Mouse (Mus musculus) heart, adult 2 months (tissue): ENCODE measurements around the gene Lrrc75b. TPM values are rescaled to one million over a fixed set of nuclear protein-coding genes. Genes with fewer than 3 reads are reported as not detected.
A peak's percentile ranks its signal among the peaks of the same experiment; 100 is the strongest.

Experiments
- DNase-seq, 2 experiments: peaks; one replicate each; pipeline ENCODE4 v3.0.0; 2021
- H3K27ac ChIP-seq: fragments of 200-600 bp; 2 replicates; pipeline ENCODE4 v1.8.1; 2022
- H3K27me3 ChIP-seq: fragments of 200-500 bp; 2 replicates; pipeline ENCODE4 v1.6.1; 2012; ENCODE audit warnings: mild to moderate bottlenecking, low read length, inconsistent platforms, mixed read lengths; ENCODE audit not compliant: control insufficient read depth, insufficient read depth
- H3K36me3 ChIP-seq: fragments of 200-500 bp; 2 replicates; pipeline ENCODE4 v1.6.1; 2012; ENCODE audit warnings: low read length, inconsistent platforms; ENCODE audit not compliant: control insufficient read depth, insufficient read depth
- H3K4me1 ChIP-seq: fragments of 200-500 bp; 2 replicates; pipeline ENCODE4 v1.6.1; 2011; ENCODE audit warnings: low read length; ENCODE audit not compliant: control insufficient read depth, insufficient read depth
- H3K4me3 ChIP-seq: fragments of 200-600 bp; 2 replicates; pipeline ENCODE4 v1.8.1; 2022
- H3K79me2 ChIP-seq: fragments of 200-500 bp; replicated peaks from 2 replicates; pipeline ENCODE4 v1.6.1; 2012; ENCODE audit warnings: mild to moderate bottlenecking, inconsistent platforms, low read length, moderate library complexity, mixed read lengths; ENCODE audit not compliant: control insufficient read depth, insufficient read depth
- H3K9ac ChIP-seq: fragments of 200-500 bp; 2 replicates; pipeline ENCODE4 v1.6.1; 2012; ENCODE audit warnings: low read depth, mild to moderate bottlenecking, control low read depth, inconsistent platforms, low read length, mixed read lengths
- CTCF ChIP-seq: fragments of 200-600 bp; IDR thresholded peaks from 2 replicates; pipeline ENCODE4 v1.8.1; 2022; ENCODE audit warnings: antibody characterized with exemption, mild to moderate bottlenecking, moderate library complexity
- EP300 ChIP-seq: fragments of 200-500 bp; IDR thresholded peaks from 2 replicates; pipeline ENCODE4 v1.6.1; 2011; ENCODE audit warnings: low read depth, low read length, control low read depth; ENCODE audit not compliant: insufficient read depth
- POLR2A ChIP-seq: fragments of 200-500 bp; IDR thresholded peaks from 2 replicates; pipeline ENCODE4 v1.6.1; 2011; ENCODE audit warnings: mild to moderate bottlenecking, low read depth, low read length, control low read depth; ENCODE audit not compliant: insufficient read depth
- WGBS: fragments of 180-500 bp; shearing (Covaris S2); methylation state at CpG from one replicate; pipeline ENCODE4 v1.1.7; 2018; 5-methylcytosine and 5-hydroxymethylcytosine counted together
- intact Hi-C: fragments of 180-260 bp; cut with DNase I; formaldehyde crosslinking; loops from one replicate; pipeline ENCODE4 v1.15.1; 2025
- polyA plus RNA-seq: library from polyadenylated mRNA; depleted of rRNA; stranded (reverse); fragments of >200 nt; gene quantifications from 2 replicates; pipeline ENCODE4 v1.2.3, GENCODE M21; 2012
- total RNA-seq, 2 experiments: library from RNA; stranded (reverse); gene quantifications; 2 replicates each; pipeline ENCODE4 v1.2.3; 2021

Gene Lrrc75b
- total and polyA plus RNA-seq, 3 experiments = 0.66 to 1.00 (median 0.84) TPM

- intact Hi-C loops = no loop called here
- Histone ChIP-seq H3K36me3 (no peaks in the 10 kb centered on the region), H3K27me3 (peaks cover 3% of the 10 kb centered on the region; the same call in 1 of the 2 replicates), H3K9ac (no peak overlapping the region), H3K4me1 (peaks cover 4% of the 10 kb centered on the region), H3K79me2 (no peaks in the 10 kb centered on the region), H3K27ac (no peak overlapping the region), H3K4me3 (no peak overlapping the region; the same call in 1 of the 2 replicates)
- no peak for TF ChIP-seq CTCF
- no peak for DNase-seq
- WGBS = 10% methylated on average over 14 of the region's 14 CpGs
Measured at GRCm38 (mm10) chr10:75559041-75559675, 972 bp downstream of the Lrrc75b start.

GRCm38 (mm10) chr10:75558515-75558914 lies 1.6 kb downstream of the Lrrc75b start:
- WGBS = 44% methylated on average over 3 of the region's 3 CpGs
- no peak for DNase-seq
- Histone ChIP-seq H3K27ac (no peak overlapping the region), H3K36me3 (no peaks in the 10 kb centered on the region), H3K79me2 (no peaks in the 10 kb centered on the region), H3K9ac (no peak overlapping the region), H3K4me3 (no peak overlapping the region), H3K4me1 (peaks cover 4% of the 10 kb centered on the region), H3K27me3 (peaks cover 3% of the 10 kb centered on the region; the same call in 1 of the 2 replicates)
- TF ChIP-seq POLR2A = no peak
- no peak for TF ChIP-seq CTCF
- no peak for TF ChIP-seq EP300
- intact Hi-C loops = no loop called here

GRCm38 (mm10) chr10:75556026-75556425 lies 4.1 kb downstream of the Lrrc75b start:
- Histone ChIP-seq H3K9ac (no peak overlapping the region), H3K27ac (no peak overlapping the region), H3K36me3 (no peaks in the 10 kb centered on the region), H3K4me1 (peaks cover 4% of the 10 kb centered on the region), H3K4me3 (no peak overlapping the region), H3K27me3 (peaks cover 3% of the 10 kb centered on the region; the same call in 1 of the 2 replicates), H3K79me2 (no peaks in the 10 kb centered on the region)
- DNase-seq = peak in 1 of 2 experiments; percentile 18
- intact Hi-C loops = no loop called here
- no peak for TF ChIP-seq EP300
- TF ChIP-seq POLR2A = no peak
- TF ChIP-seq CTCF = no peak
- 40% methylated on average over 9 of the region's 9 CpGs for WGBS

- H3K27ac ChIP-seq = no peak overlapping the region
- 79% methylated on average over 6 of the region's 6 CpGs for WGBS
Measured at GRCm38 (mm10) chr10:75555557-75555956, 4.6 kb downstream of the Lrrc75b start.

GRCm38 (mm10) chr10:75554090-75554489 lies 6.0 kb downstream of the Lrrc75b start:
- Histone ChIP-seq H3K4me3 (no peak overlapping the region), H3K27ac (no peak overlapping the region), H3K79me2 (no peaks in the 10 kb centered on the region), H3K36me3 (no peaks in the 10 kb centered on the region), H3K9ac (no peak overlapping the region), H3K4me1 (peaks cover under 1% of the 10 kb centered on the region; the same call in 1 of the 2 replicates), H3K27me3 (no peaks in the 10 kb centered on the region)
- no peak for TF ChIP-seq POLR2A
- TF ChIP-seq CTCF = no peak
- no peak for TF ChIP-seq EP300
- intact Hi-C loops = no loop called here
- no peak for DNase-seq
- 89% methylated on average over 8 of the region's 8 CpGs for WGBS

More at GRCm38 (mm10) chr10:75555557-75555956, 4.6 kb downstream of the Lrrc75b start:
- peaks cover 3% of the 10 kb centered on the region; the same call in 1 of the 2 replicates for H3K27me3 ChIP-seq
- no peak overlapping the region for H3K4me3 ChIP-seq
- H3K36me3 ChIP-seq = no peaks in the 10 kb centered on the region
- no peaks in the 10 kb centered on the region for H3K79me2 ChIP-seq
- TF ChIP-seq EP300 (no peak), CTCF (no peak), POLR2A (no peak)
- intact Hi-C loops = no loop called here
- peaks cover 4% of the 10 kb centered on the region for H3K4me1 ChIP-seq
- DNase-seq = no peak
- no peak overlapping the region for H3K9ac ChIP-seq

GRCm38 (mm10) chr10:75552701-75553450 lies 7.3 kb downstream of the Lrrc75b start:
- H3K36me3 ChIP-seq = no peaks in the 10 kb centered on the region
- WGBS = 82% methylated on average over 13 of the region's 13 CpGs
- H3K4me1 ChIP-seq = no peaks in the 10 kb centered on the region; the same call in 1 of the 2 replicates
- H3K27me3 ChIP-seq = no peaks in the 10 kb centered on the region
- H3K27ac ChIP-seq = no peak overlapping the region
- TF ChIP-seq EP300 = no peak
- no peak overlapping the region for H3K4me3 ChIP-seq
- intact Hi-C loops = no loop called here
- DNase-seq = no peak
- H3K79me2 ChIP-seq = no peaks in the 10 kb centered on the region
- H3K9ac ChIP-seq = no peak overlapping the region
